Mouse (Mus musculus) liver, postnatal 0 days (tissue): ENCODE measurements around the gene Apmap.

Experiments
- CTCF ChIP-seq: sonication (generic); IDR thresholded peaks from 2 replicates; pipeline ENCODE4 v1.5.1; 2016; ENCODE audit warnings: antibody characterized with exemption, low read depth
- EP300 ChIP-seq: IDR thresholded peaks from 2 replicates; pipeline ENCODE4 v1.6.1; 2016; ENCODE audit warnings: antibody characterized with exemption, low read depth, mild to moderate bottlenecking

- TF ChIP-seq EP300 (no peak), CTCF (no peak)
These were observed 28.7 kb downstream of the Apmap start for GRCm38 (mm10) chr2:150579628-150580027.
